Mouse (Mus musculus): Measurements from ENCODE around the gene Sult3a1. TPM values are rescaled to one million over a fixed set of nuclear protein-coding genes. Genes with fewer than 3 reads are reported as not detected.
"Not testable (repeated sequence)": the region's sequence is repeated elsewhere in the genome, so short reads cannot be mapped to it uniquely, and the experiment has no call there.

Gene Sult3a1
- not detected in 2 replicates for polyA plus RNA-seq (2015; fragmentation: Nextera tagmentation; extraction: Ambion mirVana)

- no peak within 1 kb of the TSS for H3K9ac ChIP-seq
- H3K9me3 ChIP-seq (replicated peaks): no peaks in the 10 kb centered on the region
- ATAC-seq: no peak
- no peaks in the 10 kb centered on the region for H3K27me3 ChIP-seq
- H3K36me3 ChIP-seq (ENCODE audit: poor library complexity, severe bottlenecking): no peaks in the 10 kb centered on the region
- no peak within 1 kb of the TSS for H3K4me2 ChIP-seq
- H3K4me1 ChIP-seq: no peaks in the 10 kb centered on the region
- no peak within 1 kb of the TSS for H3K4me3 ChIP-seq
- no peak within 1 kb of the TSS for H3K27ac ChIP-seq
These were observed at the start of gene Sult3a1 for GRCm38 (mm10) chr10:33857421-33857820. TSS of gene Sult3a1 (plus strand) at chr10:33857721.

- Histone ChIP-seq H3K36me3 (ENCODE audit: poor library complexity, severe bottlenecking) (no peaks in the 10 kb centered on the region), H3K27ac (no peak overlapping the region), H3K4me3 (no peak overlapping the region), H3K4me1 (no peaks in the 10 kb centered on the region), H3K9ac (no peak overlapping the region), H3K9me3 (replicated peaks) (no peaks in the 10 kb centered on the region), H3K27me3 (no peaks in the 10 kb centered on the region), H3K4me2 (no peak overlapping the region)
- 19% methylated on average over 1 of the region's 1 CpGs for WGBS
- ATAC-seq: peak; percentile 75; the same call in 1 of the 2 replicates
These were observed 45.7 kb upstream of the Sult3a1 start for GRCm38 (mm10) chr10:33811807-33812206.

- Histone ChIP-seq H3K27me3 (no peaks in the 10 kb centered on the region), H3K36me3 (ENCODE audit: poor library complexity, severe bottlenecking) (no peaks in the 10 kb centered on the region), H3K9me3 (replicated peaks) (no peaks in the 10 kb centered on the region), H3K9ac (no peak overlapping the region), H3K4me2 (no peak overlapping the region), H3K4me1 (no peaks in the 10 kb centered on the region), H3K4me3 (no peak overlapping the region), H3K27ac (no peak overlapping the region)
- ATAC-seq: no peak
These were observed 43.3 kb upstream of the Sult3a1 start for GRCm38 (mm10) chr10:33814266-33814665.

- Histone ChIP-seq H3K27ac (no peak overlapping the region), H3K4me3 (no peak overlapping the region), H3K9me3 (replicated peaks) (no peaks in the 10 kb centered on the region), H3K36me3 (ENCODE audit: poor library complexity, severe bottlenecking) (no peaks in the 10 kb centered on the region), H3K9ac (no peak overlapping the region), H3K4me2 (no peak overlapping the region), H3K27me3 (no peaks in the 10 kb centered on the region), H3K4me1 (no peaks in the 10 kb centered on the region)
- no peak for ATAC-seq
- WGBS: 62% methylated on average over 1 of the region's 1 CpGs
These were observed 40.6 kb upstream of the Sult3a1 start for GRCm38 (mm10) chr10:33816923-33817322.

- no peak for ATAC-seq
- Histone ChIP-seq H3K4me3 (no peak overlapping the region), H3K9me3 (replicated peaks) (no peaks in the 10 kb centered on the region), H3K27ac (no peak overlapping the region), H3K27me3 (no peaks in the 10 kb centered on the region), H3K4me2 (no peak overlapping the region), H3K4me1 (no peaks in the 10 kb centered on the region), H3K36me3 (ENCODE audit: poor library complexity, severe bottlenecking) (no peaks in the 10 kb centered on the region), H3K9ac (no peak overlapping the region)
- 100% methylated on average over 3 of the region's 3 CpGs for WGBS
These were observed 36.6 kb upstream of the Sult3a1 start for GRCm38 (mm10) chr10:33820892-33821291.

- no peaks in the 10 kb centered on the region for H3K36me3 ChIP-seq (ENCODE audit: poor library complexity, severe bottlenecking)
- H3K4me2 ChIP-seq: no peak overlapping the region
- 85% methylated on average over 2 of the region's 2 CpGs for WGBS
- H3K4me3 ChIP-seq: no peak overlapping the region
- no peaks in the 10 kb centered on the region for H3K4me1 ChIP-seq
- H3K9ac ChIP-seq: no peak overlapping the region
- H3K9me3 ChIP-seq (replicated peaks): no peaks in the 10 kb centered on the region
- H3K27me3 ChIP-seq: no peaks in the 10 kb centered on the region
- no peak for ATAC-seq
- no peak overlapping the region for H3K27ac ChIP-seq
These were observed 8.5 kb downstream of the Sult3a1 start for GRCm38 (mm10) chr10:33865994-33866393.

- 25% methylated on average over 1 of the region's 1 CpGs for WGBS
- no peaks in the 10 kb centered on the region for H3K4me1 ChIP-seq
- no peaks in the 10 kb centered on the region for H3K27me3 ChIP-seq
- H3K9ac ChIP-seq: no peak overlapping the region
- H3K4me2 ChIP-seq: no peak overlapping the region
- H3K36me3 ChIP-seq (ENCODE audit: poor library complexity, severe bottlenecking): no peaks in the 10 kb centered on the region
- no peak overlapping the region for H3K27ac ChIP-seq
- 0 out of 2 replicates have a peak, but pooled peaks cover 3% of the 10 kb centered on the region for H3K9me3 ChIP-seq (replicated peaks)
- no peak overlapping the region for H3K4me3 ChIP-seq
- ATAC-seq: no peak
These were observed 12.9 kb downstream of the Sult3a1 start for GRCm38 (mm10) chr10:33870441-33870840.

- H3K27me3 ChIP-seq: no peaks in the 10 kb centered on the region
- H3K4me1 ChIP-seq: no peaks in the 10 kb centered on the region
- H3K4me2 ChIP-seq: no peak overlapping the region
- ATAC-seq: no peak
- WGBS: 87% methylated on average over 2 of the region's 2 CpGs
- no peak overlapping the region for H3K4me3 ChIP-seq
- no peak overlapping the region for H3K9ac ChIP-seq
- H3K36me3 ChIP-seq (ENCODE audit: poor library complexity, severe bottlenecking): no peaks in the 10 kb centered on the region
- 0 out of 2 replicates have a peak, but pooled peaks cover 3% of the 10 kb centered on the region for H3K9me3 ChIP-seq (replicated peaks)
- H3K27ac ChIP-seq: no peak overlapping the region
These were observed 15.3 kb downstream of the Sult3a1 start for GRCm38 (mm10) chr10:33872672-33873398.

- not testable (repeated sequence) for H3K27me3 ChIP-seq; H3K9ac ChIP-seq; H3K27ac ChIP-seq; H3K4me3 ChIP-seq; H3K4me1 ChIP-seq; H3K36me3 ChIP-seq (ENCODE audit: poor library complexity, severe bottlenecking); ATAC-seq; H3K4me2 ChIP-seq; H3K9me3 ChIP-seq (replicated peaks)
- 69% methylated on average over 2 of the region's 2 CpGs for WGBS
These were observed 24.9 kb downstream of the Sult3a1 start for GRCm38 (mm10) chr10:33882411-33882810.

- WGBS: 83% methylated on average over 1 of the region's 1 CpGs
- H3K36me3 ChIP-seq (ENCODE audit: poor library complexity, severe bottlenecking); ATAC-seq: not testable (repeated sequence)
These were observed 44.0 kb downstream of the Sult3a1 start for GRCm38 (mm10) chr10:33901520-33901919.

GRCm38 (mm10) chr10:33904530-33905481 lies 47.3 kb downstream of the Sult3a1 start, which contains the start of gene Rsph4a:
TSS of gene Rsph4a (plus strand) at chr10:33905111.
- Histone ChIP-seq H3K27me3 (no peaks in the 10 kb centered on the region), H3K4me2 (peak within 1 kb of the TSS; percentile 62), H3K9ac (peak within 1 kb of the TSS; percentile 38), H3K27ac (no peak within 1 kb of the TSS), H3K4me3 (peak within 1 kb of the TSS; percentile 38), H3K9me3 (replicated peaks) (no peaks in the 10 kb centered on the region), H3K4me1 (peaks cover 6% of the 10 kb centered on the region; the same call in 1 of the 2 replicates), H3K36me3 (ENCODE audit: poor library complexity, severe bottlenecking) (no peaks in the 10 kb centered on the region)
- WGBS: 6% methylated on average over 17 of the region's 17 CpGs
- ATAC-seq: peak; percentile 100

More at GRCm38 (mm10) chr10:33901520-33901919, 44.0 kb downstream of the Sult3a1 start:
- not testable (repeated sequence) for H3K4me3 ChIP-seq; H3K27me3 ChIP-seq; H3K4me2 ChIP-seq; H3K27ac ChIP-seq; H3K9me3 ChIP-seq (replicated peaks); H3K9ac ChIP-seq; H3K4me1 ChIP-seq

- Histone ChIP-seq H3K9me3 (replicated peaks) (no peaks in the 10 kb centered on the region), H3K27me3 (no peaks in the 10 kb centered on the region), H3K4me2 (peak overlapping the region; percentile 62), H3K9ac (peak overlapping the region; percentile 38; the same call in 1 of the 2 replicates), H3K4me3 (peak overlapping the region; percentile 38), H3K4me1 (peaks cover 6% of the 10 kb centered on the region; the same call in 1 of the 2 replicates), H3K36me3 (ENCODE audit: poor library complexity, severe bottlenecking) (no peaks in the 10 kb centered on the region), H3K27ac (no peak overlapping the region)
- peak; percentile 23; the same call in 1 of the 2 replicates for ATAC-seq
- 4% methylated on average over 6 of the region's 6 CpGs for WGBS
These were observed 48.0 kb downstream of the Sult3a1 start for GRCm38 (mm10) chr10:33905489-33905888.

All from forebrain, embryonic 13.5 days (tissue).